Mouse (Mus musculus): ENCODE measurements around the gene Smpd2.

DNA sequence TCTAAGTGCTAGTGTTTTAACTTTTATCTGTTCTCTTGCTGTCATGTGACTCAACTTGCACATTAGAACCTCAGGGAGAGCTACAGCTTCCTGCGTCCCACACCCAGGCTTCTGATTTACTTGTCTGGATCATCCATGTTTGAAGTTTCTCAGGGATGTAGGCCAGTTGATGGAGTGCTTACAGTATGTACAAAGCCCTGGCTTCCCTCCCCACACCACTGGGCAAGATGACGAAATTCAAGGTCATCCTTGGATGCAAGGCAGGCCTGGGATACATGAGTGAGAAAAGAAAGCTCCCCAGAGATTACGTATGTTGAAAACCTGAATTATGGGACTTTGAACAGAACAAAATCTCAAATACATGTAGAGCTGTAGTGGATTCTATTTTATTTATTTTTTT is 37.4 kb downstream of the Smpd2 start:
- TF ChIP-seq CTCF (IDR thresholded peaks at IDR 0.05; ENCODE audit: low read depth) (no peak), EP300 (IDR thresholded peaks at IDR 0.05; ENCODE audit: low read depth) (no peak)
